Mouse (Mus musculus) midbrain, embryonic 11.5 days (tissue): Measurements from ENCODE around the gene Mycn. TPM values are rescaled to one million over a fixed set of nuclear protein-coding genes. Genes with fewer than 3 reads are reported as not detected.

Experiments
- ATAC-seq: fragments of 200-750 bp; cut with Nextera tagmentation; 2 replicates; pipeline ENCODE4 v1.8.0; 2017; ENCODE audit warnings: moderate TSS enrichment, moderate library complexity; ENCODE audit not compliant: low FRiP score
- DNase-seq: peaks from one replicate; pipeline ENCODE4 v3.0.0; 2015; ENCODE audit warnings: low spot score; ENCODE audit errors: missing footprints
- H3K27ac ChIP-seq: fragments of 300-500 bp; sonication (generic); 2 replicates; pipeline ENCODE4 v1.5.1; 2014; ENCODE audit warnings: low read depth, low read length
- H3K27me3 ChIP-seq: fragments of 300-500 bp; sonication (generic); 2 replicates; pipeline ENCODE4 v1.6.1; 2014; ENCODE audit warnings: mild to moderate bottlenecking, low read length, moderate library complexity, mixed read lengths; ENCODE audit not compliant: control insufficient read depth, insufficient read depth
- H3K36me3 ChIP-seq: fragments of 300-500 bp; sonication (generic); 2 replicates; pipeline ENCODE4 v1.6.1; 2014; ENCODE audit warnings: mild to moderate bottlenecking, low read length, moderate library complexity, mixed read lengths; ENCODE audit not compliant: control insufficient read depth, insufficient read depth
- H3K4me1 ChIP-seq: fragments of 300-500 bp; sonication (generic); 2 replicates; pipeline ENCODE4 v1.6.1; 2014; ENCODE audit warnings: low read length; ENCODE audit not compliant: control insufficient read depth, insufficient read depth
- H3K4me2 ChIP-seq: fragments of 300-500 bp; sonication (generic); 2 replicates; pipeline ENCODE4 v1.6.1; 2014; ENCODE audit warnings: mild to moderate bottlenecking, moderate library complexity
- H3K4me3 ChIP-seq: fragments of 300-500 bp; sonication (generic); 2 replicates; pipeline ENCODE4 v1.5.1; 2014; ENCODE audit warnings: low read depth, low read length
- H3K9ac ChIP-seq: fragments of 300-500 bp; sonication (generic); 2 replicates; pipeline ENCODE4 v1.6.1; 2014; ENCODE audit warnings: low read length
- H3K9me3 ChIP-seq: fragments of 300-500 bp; sonication (generic); 2 replicates; pipeline ENCODE4 v1.6.1; 2016; ENCODE audit warnings: low read length; ENCODE audit not compliant: control insufficient read depth
- WGBS: fragments of 180-500 bp; shearing (Covaris S2); extraction: QIAGEN DNeasy Blood & Tissue Kit; methylation state at CpG from one replicate; pipeline ENCODE4 v1.1.7; 2014; 5-methylcytosine and 5-hydroxymethylcytosine counted together
- polyA plus RNA-seq: library from polyadenylated mRNA; unstranded; fragments of >200 nt; fragmentation: Nextera tagmentation; extraction: Ambion mirVana; gene quantifications from 2 replicates; pipeline ENCODE4 v1.2.1, GENCODE M21; 2014

Mycn gene
- 86.8 and 99.1 TPM in 2 replicates for polyA plus RNA-seq

DNA sequence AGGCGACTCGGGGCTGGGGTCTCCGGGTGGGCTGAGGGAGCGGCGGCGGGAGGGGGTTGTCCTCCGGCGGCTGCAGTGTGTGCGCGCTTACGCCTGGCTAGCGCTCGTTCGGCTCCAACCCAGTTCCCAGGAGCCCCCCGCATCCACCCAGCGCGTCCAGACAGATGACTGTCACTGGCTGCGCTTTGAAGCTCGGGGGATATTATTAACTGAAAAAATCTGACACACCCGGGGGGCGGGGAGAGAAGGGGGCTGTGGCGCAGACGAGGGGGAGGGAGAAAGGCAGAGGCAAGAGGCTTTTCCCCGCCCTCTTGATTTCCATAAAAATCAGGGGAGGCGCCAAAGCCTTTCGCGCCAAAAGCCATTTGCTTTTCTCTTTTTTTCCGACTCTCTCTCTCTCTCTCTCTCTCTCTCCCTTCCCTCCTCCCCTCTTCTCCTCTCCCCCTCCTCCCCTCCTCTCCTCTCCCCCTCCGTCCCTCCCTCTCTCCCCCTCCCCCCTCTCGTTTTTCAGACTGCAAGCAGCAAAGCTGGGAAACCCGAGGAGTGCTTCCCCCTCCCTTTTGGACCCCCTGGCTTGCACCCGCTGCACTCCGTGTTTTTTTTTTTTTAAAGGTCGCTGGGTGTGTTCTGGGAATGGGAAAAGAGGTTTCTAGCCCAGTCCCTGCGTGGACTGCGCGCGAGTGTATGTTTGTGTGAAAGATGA lies at the start of gene Mycn:
Gene Mycn, minus strand, starts transcription at position 254 of the 703 bp plus-strand sequence.
- no peaks in the 10 kb centered on the region for H3K9me3 ChIP-seq
- DNase-seq (peak; percentile 99), ATAC-seq (peak; percentile 84)
- H3K9ac ChIP-seq: peak within 1 kb of the TSS; percentile 93
- peak within 1 kb of the TSS; percentile 91 for H3K27ac ChIP-seq
- WGBS: 1% methylated on average over 28 of the region's 38 CpGs
- no peaks in the 10 kb centered on the region for H3K27me3 ChIP-seq
- peaks cover 18% of the 10 kb centered on the region for H3K4me1 ChIP-seq
- H3K4me3 ChIP-seq: peak within 1 kb of the TSS; percentile 73
- H3K36me3 ChIP-seq: peaks cover 8% of the 10 kb centered on the region; the same call in 1 of the 2 replicates
- peak within 1 kb of the TSS; percentile 94 for H3K4me2 ChIP-seq

DNA sequence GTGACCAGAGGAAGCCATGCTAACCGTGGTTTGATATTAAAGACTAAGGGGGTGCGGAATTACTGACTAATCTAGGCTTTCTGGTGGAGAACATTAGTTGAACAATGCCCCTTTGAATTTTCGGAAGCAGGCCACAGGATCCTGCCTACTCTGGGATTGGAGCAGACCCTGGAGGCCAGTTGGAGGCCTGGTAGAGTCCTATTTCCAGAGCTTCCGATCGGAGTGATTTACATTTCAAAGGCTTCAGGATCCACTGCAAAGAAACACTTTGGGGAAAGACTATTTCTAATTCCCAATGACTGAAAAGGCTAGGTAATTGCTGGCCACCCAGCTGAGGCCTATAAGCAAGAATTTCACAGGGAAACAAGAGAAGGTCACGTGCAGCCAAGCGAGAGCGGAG lies 45.7 kb upstream of the Mycn start:
- Histone ChIP-seq H3K36me3 (no peaks in the 10 kb centered on the region), H3K27ac (no peak overlapping the region), H3K4me3 (no peak overlapping the region), H3K9me3 (no peaks in the 10 kb centered on the region), H3K9ac (no peak overlapping the region), H3K4me2 (no peak overlapping the region), H3K4me1 (no peaks in the 10 kb centered on the region), H3K27me3 (no peaks in the 10 kb centered on the region)
- WGBS: 73% methylated on average over 8 of the region's 8 CpGs
- no peak for ATAC-seq
- no peak for DNase-seq

DNA sequence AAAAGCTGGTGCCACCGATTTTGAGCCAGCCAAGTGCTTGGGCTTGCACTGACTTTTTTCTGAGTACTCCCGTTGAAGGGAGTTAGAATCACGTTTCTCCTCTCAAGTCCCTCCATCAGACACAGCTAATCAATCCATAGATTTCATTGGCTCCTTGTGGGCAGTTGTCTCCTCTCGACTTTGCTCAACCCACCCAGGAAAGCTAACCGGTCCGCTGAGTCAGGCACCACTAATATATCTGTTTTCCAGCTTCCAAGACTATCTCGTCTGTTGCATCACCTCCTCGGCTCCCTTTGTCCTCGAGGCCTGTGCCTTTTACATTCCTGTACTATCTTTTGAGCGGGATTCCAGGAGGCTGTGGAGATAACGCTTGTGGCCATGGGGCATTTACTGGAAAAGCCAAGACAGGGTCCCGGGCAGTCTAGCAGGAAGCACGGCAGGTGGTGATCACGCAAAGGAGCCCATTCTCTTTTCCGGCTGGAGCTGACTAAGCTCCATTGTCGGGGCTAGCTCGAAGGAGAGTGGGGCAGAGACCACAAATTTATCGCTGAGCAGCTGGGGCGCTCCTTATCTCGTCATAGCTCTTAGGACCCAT lies 45.0 kb upstream of the Mycn start:
- Histone ChIP-seq H3K4me3 (no peak overlapping the region), H3K27ac (no peak overlapping the region), H3K4me1 (no peaks in the 10 kb centered on the region), H3K9ac (no peak overlapping the region), H3K9me3 (no peaks in the 10 kb centered on the region), H3K27me3 (no peaks in the 10 kb centered on the region), H3K36me3 (no peaks in the 10 kb centered on the region), H3K4me2 (no peak overlapping the region)
- 80% methylated on average over 20 of the region's 20 CpGs for WGBS
- DNase-seq (no peak), ATAC-seq (no peak)

DNA sequence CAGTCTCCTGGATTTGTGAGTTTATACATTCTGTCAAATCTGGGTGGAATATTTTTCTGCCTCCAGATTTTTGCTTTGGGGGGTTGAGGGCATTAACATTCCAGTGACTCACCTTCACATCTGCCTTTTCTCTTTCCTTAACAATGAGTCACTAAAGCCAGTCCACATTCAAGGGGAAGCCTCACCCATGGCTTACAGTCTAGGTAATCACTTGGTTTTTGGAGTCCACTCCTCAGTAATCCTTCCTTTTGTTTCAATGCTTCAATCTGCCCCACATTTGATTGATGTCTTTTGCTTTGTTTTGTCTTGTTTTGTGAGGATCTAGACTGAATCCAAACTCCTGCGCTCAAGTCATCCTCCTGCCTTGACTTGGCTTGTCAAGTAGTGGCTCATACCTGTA lies 41.3 kb upstream of the Mycn start:
- H3K9me3 ChIP-seq: no peaks in the 10 kb centered on the region
- H3K4me3 ChIP-seq: no peak overlapping the region
- WGBS: 76% methylated on average over 1 of the region's 1 CpGs
- no peak overlapping the region for H3K9ac ChIP-seq
- no peak overlapping the region for H3K4me2 ChIP-seq
- no peaks in the 10 kb centered on the region for H3K27me3 ChIP-seq
- no peaks in the 10 kb centered on the region for H3K36me3 ChIP-seq
- H3K4me1 ChIP-seq: no peaks in the 10 kb centered on the region
- ATAC-seq (no peak), DNase-seq (no peak)
- H3K27ac ChIP-seq: no peak overlapping the region

DNA sequence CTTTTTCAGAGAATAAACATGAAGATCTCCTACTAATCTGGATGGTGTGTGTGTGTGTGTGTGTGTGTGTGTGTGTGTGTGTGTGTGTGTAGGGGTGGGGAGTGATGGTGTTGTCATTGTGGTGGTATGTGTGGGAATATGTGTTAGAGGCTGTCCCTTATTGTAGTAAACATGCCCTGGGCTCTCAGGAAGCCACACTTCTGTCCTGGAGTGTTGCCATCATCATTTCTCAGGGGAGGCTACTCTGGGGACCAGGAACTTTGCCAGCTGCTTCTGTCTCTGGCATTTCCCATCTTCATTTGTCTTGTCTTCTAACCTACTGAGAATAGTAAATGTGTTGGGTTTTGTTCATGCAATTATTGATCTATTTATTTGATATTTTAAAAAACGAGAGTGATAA lies 33.7 kb upstream of the Mycn start:
- Histone ChIP-seq H3K9me3 (no peaks in the 10 kb centered on the region), H3K4me1 (no peaks in the 10 kb centered on the region), H3K36me3 (no peaks in the 10 kb centered on the region), H3K4me3 (no peak overlapping the region), H3K4me2 (no peak overlapping the region), H3K9ac (no peak overlapping the region), H3K27me3 (no peaks in the 10 kb centered on the region), H3K27ac (no peak overlapping the region)
- WGBS: 94% methylated on average over 1 of the region's 1 CpGs
- DNase-seq: no peak
- ATAC-seq: no peak

DNA sequence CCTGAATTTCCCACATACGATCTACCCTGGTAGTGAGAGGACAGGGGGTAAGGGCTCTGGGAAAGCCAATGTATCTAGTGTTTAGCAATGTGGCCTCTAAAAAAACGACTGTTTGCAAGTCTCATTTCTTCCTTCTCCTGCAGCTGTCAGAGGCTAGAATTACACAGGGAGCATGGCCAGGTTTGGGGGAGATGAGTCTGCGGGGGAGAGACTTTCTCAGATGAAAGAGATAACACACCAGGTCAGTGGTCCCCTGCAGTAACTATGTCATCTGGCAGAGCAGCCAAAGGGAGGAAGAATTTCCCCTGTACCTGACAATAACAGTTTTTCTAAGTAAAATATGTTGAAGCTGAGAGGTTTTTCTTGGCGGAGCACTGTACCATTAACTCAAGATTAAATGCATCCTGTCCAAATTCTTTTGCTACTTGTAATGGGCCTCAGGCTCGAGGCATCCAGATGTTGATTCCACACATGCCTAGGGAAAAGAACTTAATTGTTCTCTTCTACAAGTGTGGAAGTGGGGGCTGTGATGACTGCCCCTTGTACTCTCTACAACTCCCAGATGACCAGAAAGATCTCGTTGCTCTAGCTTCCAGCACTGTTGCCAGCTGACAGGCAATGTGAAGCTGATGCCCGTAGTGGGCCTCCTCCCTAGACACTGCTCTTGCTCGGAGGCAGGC lies 31.2 kb upstream of the Mycn start:
- no peak for DNase-seq

DNA sequence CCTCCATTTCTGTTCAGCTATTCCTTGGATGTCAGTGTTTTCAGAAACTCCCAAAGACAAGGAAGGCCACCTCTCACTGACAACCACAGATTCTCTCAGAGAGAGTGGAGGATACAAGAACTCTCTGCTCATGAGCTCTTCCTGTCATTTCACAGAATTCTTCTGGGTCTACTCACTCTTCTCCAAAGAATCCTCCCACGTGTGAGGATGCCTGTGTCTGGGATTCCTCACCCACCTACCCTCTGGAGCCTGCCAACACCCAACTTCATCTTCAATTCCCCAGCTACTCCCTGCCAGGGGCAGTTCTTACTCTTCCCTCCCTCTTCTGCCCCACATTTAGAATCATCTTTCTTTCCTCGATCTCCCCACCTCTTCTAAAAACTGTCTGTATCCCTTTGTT lies 26.2 kb upstream of the Mycn start:
- Histone ChIP-seq H3K27me3 (no peaks in the 10 kb centered on the region), H3K9me3 (no peaks in the 10 kb centered on the region), H3K4me3 (no peak overlapping the region), H3K27ac (no peak overlapping the region), H3K4me2 (no peak overlapping the region), H3K4me1 (no peaks in the 10 kb centered on the region), H3K9ac (no peak overlapping the region), H3K36me3 (no peaks in the 10 kb centered on the region)
- DNase-seq: no peak
- no peak for ATAC-seq
- WGBS: 79% methylated on average over 2 of the region's 2 CpGs

More for the DNA sequence above, 31.2 kb upstream of the Mycn start:
- no peaks in the 10 kb centered on the region for H3K9me3 ChIP-seq
- no peaks in the 10 kb centered on the region for H3K4me1 ChIP-seq
- no peak for ATAC-seq
- H3K4me2 ChIP-seq: no peak overlapping the region
- no peaks in the 10 kb centered on the region for H3K27me3 ChIP-seq
- H3K27ac ChIP-seq: no peak overlapping the region
- no peaks in the 10 kb centered on the region for H3K36me3 ChIP-seq
- H3K9ac ChIP-seq: no peak overlapping the region
- H3K4me3 ChIP-seq: no peak overlapping the region
- 73% methylated on average over 8 of the region's 8 CpGs for WGBS

DNA sequence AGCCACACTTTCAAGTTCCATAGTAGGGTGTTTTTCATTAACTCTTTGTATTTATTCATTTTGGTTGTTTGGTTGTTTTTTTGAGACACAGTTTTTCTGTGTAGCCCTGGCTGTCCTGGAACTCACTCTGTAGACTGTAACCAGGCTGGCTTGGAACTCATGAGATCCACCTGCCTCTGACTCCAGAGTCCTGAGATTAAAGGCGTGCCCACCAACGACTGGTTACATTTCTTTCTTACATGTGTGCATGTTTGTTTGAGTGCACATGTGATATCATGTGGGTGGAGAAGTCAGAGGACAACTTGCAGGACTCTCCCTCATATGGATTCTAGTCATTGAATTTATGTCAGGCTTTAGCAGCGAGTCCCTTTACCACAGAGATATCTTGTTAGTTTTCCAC lies 23.1 kb upstream of the Mycn start:
- Histone ChIP-seq H3K4me3 (no peak overlapping the region), H3K27ac (no peak overlapping the region), H3K27me3 (no peaks in the 10 kb centered on the region), H3K9me3 (no peaks in the 10 kb centered on the region), H3K9ac (no peak overlapping the region), H3K36me3 (no peaks in the 10 kb centered on the region), H3K4me2 (no peak overlapping the region), H3K4me1 (no peaks in the 10 kb centered on the region)
- no peak for DNase-seq
- ATAC-seq: no peak
- WGBS: 90% methylated on average over 3 of the region's 3 CpGs

DNA sequence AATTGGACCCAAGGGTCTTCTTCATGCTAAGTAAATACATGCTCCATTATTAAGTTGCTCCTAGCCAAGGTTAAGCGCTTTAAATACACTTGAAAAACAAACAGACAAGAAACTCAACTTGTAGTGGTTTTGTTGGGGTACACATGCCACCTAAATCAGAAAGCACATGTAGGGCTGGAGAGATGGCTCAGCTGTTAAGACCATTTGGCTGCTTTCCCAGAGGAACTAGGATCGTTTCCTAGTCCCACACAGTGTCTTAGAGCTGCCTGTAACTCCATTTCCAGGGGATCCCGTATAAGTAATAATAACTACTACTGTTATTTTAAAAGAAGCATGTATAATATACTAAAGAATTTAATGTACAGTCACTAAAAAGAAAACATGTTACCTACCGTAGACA lies 5.9 kb upstream of the Mycn start:
- ATAC-seq: no peak
- WGBS: 92% methylated on average over 4 of the region's 4 CpGs
- Histone ChIP-seq H3K4me3 (no peak overlapping the region), H3K27ac (no peak overlapping the region), H3K9ac (no peak overlapping the region), H3K27me3 (no peaks in the 10 kb centered on the region), H3K9me3 (no peaks in the 10 kb centered on the region), H3K4me1 (peaks cover 6% of the 10 kb centered on the region; the same call in 1 of the 2 replicates), H3K4me2 (no peak overlapping the region), H3K36me3 (no peaks in the 10 kb centered on the region)
- DNase-seq: no peak
